Mouse (Mus musculus) olfactory bulb, adult 2 months (tissue): Measurements from ENCODE around the gene Gdf2.

ENCODE experiments used
- CTCF ChIP-seq: fragments of 200-500 bp; IDR thresholded peaks from 2 replicates; pipeline ENCODE4 v1.5.1; 2012; ENCODE audit warnings: low read depth, mild to moderate bottlenecking, low read length, moderate library complexity; ENCODE audit not compliant: insufficient read depth
- POLR2A ChIP-seq: fragments of 200-500 bp; IDR thresholded peaks from 2 replicates; pipeline ENCODE4 v1.6.1; 2012; ENCODE audit warnings: mild to moderate bottlenecking, low read depth, low read length, moderate library complexity; ENCODE audit not compliant: insufficient read depth

DNA sequence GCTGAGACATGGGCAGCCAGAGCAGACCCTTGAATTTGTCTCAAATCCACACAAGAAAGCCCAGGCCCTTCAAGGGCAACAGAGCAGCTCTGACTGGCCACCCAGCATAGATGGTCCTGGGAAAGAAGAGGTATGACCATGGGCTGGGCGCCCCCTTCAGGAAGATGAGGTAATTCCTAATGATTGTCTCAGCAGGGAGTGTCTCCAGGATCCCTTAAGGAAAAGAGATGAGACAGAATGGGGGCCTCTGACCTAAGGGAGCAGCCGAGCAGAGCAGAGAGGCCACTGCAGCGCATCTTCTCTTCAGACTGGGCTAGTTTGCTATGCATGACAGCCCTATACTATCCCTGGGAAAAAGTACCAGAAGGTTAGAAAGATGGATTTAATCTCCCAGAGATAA, 27.1 kb upstream of the Gdf2 start:
- TF ChIP-seq POLR2A (no peak), CTCF (no peak)
